Mouse (Mus musculus) embryonic facial prominence, embryonic 12.5 days (tissue): ENCODE results near the gene Abca1. TPM values are rescaled to one million over a fixed set of nuclear protein-coding genes. Genes with fewer than 3 reads are reported as not detected.

ENCODE experiments used
- ATAC-seq: fragments of 200-750 bp; cut with Nextera tagmentation; 2 replicates; pipeline ENCODE4 v1.8.0; 2017; ENCODE audit not compliant: insufficient number of reproducible peaks, insufficient read depth, low FRiP score, low TSS enrichment
- H3K27ac ChIP-seq: fragments of 300-500 bp; sonication (generic); 2 replicates; pipeline ENCODE4 v1.5.1; 2016; ENCODE audit warnings: mild to moderate bottlenecking
- H3K27me3 ChIP-seq: fragments of 300-500 bp; sonication (generic); 2 replicates; pipeline ENCODE4 v1.6.1; 2016; ENCODE audit warnings: mild to moderate bottlenecking, moderate library complexity
- H3K36me3 ChIP-seq: fragments of 300-500 bp; sonication (generic); 2 replicates; pipeline ENCODE4 v1.6.1; 2016; ENCODE audit warnings: mild to moderate bottlenecking
- H3K4me1 ChIP-seq: fragments of 300-500 bp; sonication (generic); 2 replicates; pipeline ENCODE4 v1.6.1; 2016
- H3K4me2 ChIP-seq: fragments of 300-500 bp; sonication (generic); replicated peaks from 2 replicates; pipeline ENCODE4 v1.6.1; 2016; ENCODE audit warnings: mild to moderate bottlenecking, moderate library complexity
- H3K4me3 ChIP-seq: fragments of 300-500 bp; sonication (generic); 2 replicates; pipeline ENCODE4 v1.5.1; 2016; ENCODE audit warnings: mild to moderate bottlenecking
- H3K9ac ChIP-seq: fragments of 300-500 bp; sonication (generic); 2 replicates; pipeline ENCODE4 v1.6.1; 2016; ENCODE audit warnings: mild to moderate bottlenecking, moderate library complexity
- H3K9me3 ChIP-seq: fragments of 300-500 bp; sonication (generic); 2 replicates; pipeline ENCODE4 v1.6.1; 2016; ENCODE audit warnings: mild to moderate bottlenecking, moderate library complexity
- WGBS: fragments of 180-500 bp; shearing (Covaris S2); methylation state at CpG from one replicate; pipeline ENCODE4 v1.1.7; 2016; 5-methylcytosine and 5-hydroxymethylcytosine counted together
- polyA plus RNA-seq: library from polyadenylated mRNA; unstranded; fragments of >200 nt; fragmentation: Nextera tagmentation; extraction: Ambion mirVana; gene quantifications from 2 replicates; pipeline ENCODE4 v1.2.1, GENCODE M21; 2016

The Abca1 gene
- polyA plus RNA-seq, 1 experiment from 2014 or later: 8.4 TPM

DNA sequence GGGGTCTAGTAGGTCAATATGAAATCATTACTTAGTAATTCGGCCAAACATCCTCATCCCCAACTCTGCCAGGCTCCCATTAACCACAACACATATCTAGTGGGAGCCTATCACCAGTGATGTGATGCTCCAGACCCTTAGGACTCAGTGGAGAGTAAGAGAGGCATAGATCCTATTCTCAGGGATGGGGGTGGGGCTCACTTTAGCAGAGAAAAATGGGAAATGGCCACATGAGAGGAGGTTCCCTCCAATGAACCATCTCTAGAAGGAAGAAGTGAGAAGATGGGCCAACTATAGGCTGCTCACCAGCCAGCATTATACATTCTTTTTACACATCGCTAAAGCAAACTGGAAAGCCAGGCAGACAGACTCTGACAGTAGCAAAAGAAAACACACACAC is 10.9 kb downstream of the Abca1 start:
- no peaks in the 10 kb centered on the region for H3K27me3 ChIP-seq
- ATAC-seq: no peak
- no peak overlapping the region for H3K9ac ChIP-seq
- H3K4me3 ChIP-seq: no peak overlapping the region
- H3K9me3 ChIP-seq: no peaks in the 10 kb centered on the region
- H3K27ac ChIP-seq: no peak overlapping the region
- no peak overlapping the region for H3K4me2 ChIP-seq
- H3K4me1 ChIP-seq: peaks cover 15% of the 10 kb centered on the region
- 83% methylated on average over 2 of the region's 2 CpGs for WGBS
- no peaks in the 10 kb centered on the region for H3K36me3 ChIP-seq

DNA sequence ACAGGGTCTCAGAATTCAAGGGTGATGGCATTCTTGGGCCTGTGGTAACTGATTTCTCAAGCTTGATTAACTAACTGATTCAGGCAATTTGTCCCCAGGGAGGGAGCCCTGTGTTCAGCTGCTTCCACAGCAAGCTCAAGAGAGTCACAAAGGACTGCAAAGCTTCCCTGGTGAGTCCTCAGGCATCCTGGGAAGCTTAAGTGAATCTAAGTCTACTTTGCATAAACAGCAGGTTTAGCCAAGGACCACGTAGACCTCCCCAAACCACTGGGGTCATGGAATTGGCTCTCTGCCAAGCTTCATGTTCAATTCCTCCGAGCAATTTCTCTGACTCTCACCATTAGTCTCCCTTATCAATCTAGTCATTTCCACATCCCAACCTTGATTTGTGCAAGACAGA is 12.2 kb downstream of the Abca1 start:
- no peak overlapping the region for H3K4me3 ChIP-seq
- H3K4me1 ChIP-seq: peaks cover 8% of the 10 kb centered on the region; the same call in 1 of the 2 replicates
- H3K27me3 ChIP-seq: no peaks in the 10 kb centered on the region
- H3K4me2 ChIP-seq: no peak overlapping the region
- 10% methylated on average over 2 of the region's 2 CpGs for WGBS
- no peaks in the 10 kb centered on the region for H3K36me3 ChIP-seq
- H3K9me3 ChIP-seq: no peaks in the 10 kb centered on the region
- ATAC-seq: no peak
- H3K9ac ChIP-seq: no peak overlapping the region
- no peak overlapping the region for H3K27ac ChIP-seq

DNA sequence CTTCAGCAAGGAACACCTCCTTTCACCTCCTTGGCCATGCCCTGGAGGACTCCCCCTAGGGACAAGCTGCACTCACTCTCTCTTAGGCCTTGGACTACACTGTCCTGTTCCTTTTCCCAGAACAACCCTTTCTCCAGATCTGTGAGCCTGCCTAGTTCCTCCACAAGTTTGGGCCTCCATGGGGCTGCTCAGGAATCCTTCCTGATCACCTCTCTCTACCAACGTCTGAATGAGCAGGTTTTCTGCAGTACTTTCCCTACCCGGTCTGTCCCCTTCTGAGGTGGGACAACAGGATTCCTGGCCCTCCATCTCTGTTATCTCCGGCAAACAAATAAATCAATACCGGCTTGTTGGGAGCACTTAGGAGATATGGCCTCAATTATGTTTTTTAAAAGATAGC is 12.6 kb downstream of the Abca1 start:
- Histone ChIP-seq H3K9me3 (no peaks in the 10 kb centered on the region), H3K4me1 (peaks cover 5% of the 10 kb centered on the region; the same call in 1 of the 2 replicates), H3K4me3 (no peak overlapping the region), H3K27ac (no peak overlapping the region), H3K36me3 (no peaks in the 10 kb centered on the region), H3K9ac (no peak overlapping the region), H3K4me2 (no peak overlapping the region), H3K27me3 (no peaks in the 10 kb centered on the region)
- 44% methylated on average over 4 of the region's 4 CpGs for WGBS
- ATAC-seq: no peak

DNA sequence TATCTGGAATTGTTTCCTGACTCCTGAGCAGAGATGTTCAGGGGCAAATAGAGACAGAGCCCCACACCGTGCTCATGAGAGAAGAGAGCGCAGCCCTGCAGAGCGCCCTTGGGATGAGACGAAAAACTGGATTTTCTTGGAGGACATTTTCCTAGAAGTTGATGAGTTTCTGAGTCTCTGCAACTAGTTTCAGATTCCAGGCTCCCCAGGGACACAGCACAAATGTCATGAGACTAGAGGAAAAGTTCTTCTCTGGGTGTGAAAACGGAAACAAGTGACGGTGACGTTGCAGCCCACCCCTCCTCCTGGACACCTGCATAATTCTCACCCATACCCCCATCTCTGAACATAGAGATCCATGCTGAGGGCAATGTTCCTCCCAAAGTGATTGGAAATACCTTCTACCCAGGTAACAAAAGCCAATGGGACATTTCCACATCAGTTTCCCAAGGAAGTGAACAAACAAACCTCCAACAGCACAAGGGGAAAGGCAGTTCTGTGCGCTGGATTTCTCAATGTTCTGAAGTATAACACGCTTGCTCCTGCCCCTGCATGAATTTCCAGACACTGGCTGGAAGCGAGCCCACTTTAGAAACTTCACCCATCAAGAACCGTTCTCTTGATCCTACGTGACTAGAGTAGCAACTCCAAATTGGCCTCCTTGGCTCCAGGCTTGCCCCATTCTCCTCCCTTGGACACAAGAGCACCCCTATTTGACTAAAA is 13.3 kb downstream of the Abca1 start:
- H3K27me3 ChIP-seq: no peaks in the 10 kb centered on the region

DNA sequence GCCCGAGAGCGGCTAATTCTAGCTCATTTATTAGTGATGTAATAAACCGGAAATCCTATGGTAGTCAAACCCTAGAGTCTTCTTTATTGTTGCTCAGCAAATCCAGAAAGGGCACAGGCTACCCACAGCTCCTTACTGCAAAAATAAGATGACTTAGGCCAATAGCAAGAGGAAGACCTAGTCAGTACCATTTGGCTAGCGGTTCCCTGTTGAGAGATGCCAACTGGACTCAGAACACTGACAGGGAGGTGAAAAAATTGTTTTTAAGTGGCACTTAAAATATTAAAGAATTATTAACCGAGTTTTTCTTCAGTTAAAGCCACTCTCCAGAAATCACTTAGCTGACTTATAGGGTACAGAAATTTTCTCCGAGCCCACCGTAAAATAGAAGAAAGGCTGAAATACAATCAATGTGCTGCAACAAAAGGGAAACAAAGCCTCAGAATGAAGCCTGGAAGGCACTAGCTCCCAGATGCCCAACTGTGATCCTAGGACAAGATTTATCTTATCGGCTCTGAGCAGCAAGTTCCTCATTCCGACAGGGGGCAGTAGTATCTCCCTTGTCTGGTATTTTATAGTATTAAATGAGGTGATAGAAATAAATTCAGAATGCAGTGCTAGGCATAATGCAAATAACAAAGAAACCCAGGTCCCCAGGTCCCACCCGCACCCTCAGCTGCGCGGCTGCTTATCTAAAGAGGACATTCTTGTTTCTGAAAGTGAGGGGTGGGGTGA is 14.1 kb downstream of the Abca1 start:
- no peak overlapping the region for H3K27ac ChIP-seq
- H3K36me3 ChIP-seq: no peaks in the 10 kb centered on the region; the same call in 1 of the 2 replicates
- ATAC-seq: no peak
- H3K4me2 ChIP-seq: no peak overlapping the region
- 86% methylated on average over 12 of the region's 12 CpGs for WGBS
- no peaks in the 10 kb centered on the region for H3K9me3 ChIP-seq
- H3K4me1 ChIP-seq: peaks cover 5% of the 10 kb centered on the region; the same call in 1 of the 2 replicates
- H3K9ac ChIP-seq: no peak overlapping the region
- no peak overlapping the region for H3K4me3 ChIP-seq
- no peaks in the 10 kb centered on the region for H3K27me3 ChIP-seq

More for the DNA sequence above, 13.3 kb downstream of the Abca1 start:
- peaks cover 5% of the 10 kb centered on the region; the same call in 1 of the 2 replicates for H3K4me1 ChIP-seq
- H3K9me3 ChIP-seq: no peaks in the 10 kb centered on the region
- no peak overlapping the region for H3K4me2 ChIP-seq
- no peak overlapping the region for H3K4me3 ChIP-seq
- no peak for ATAC-seq
- no peak overlapping the region for H3K9ac ChIP-seq
- 94% methylated on average over 12 of the region's 12 CpGs for WGBS
- no peak overlapping the region for H3K27ac ChIP-seq
- no peaks in the 10 kb centered on the region for H3K36me3 ChIP-seq

DNA sequence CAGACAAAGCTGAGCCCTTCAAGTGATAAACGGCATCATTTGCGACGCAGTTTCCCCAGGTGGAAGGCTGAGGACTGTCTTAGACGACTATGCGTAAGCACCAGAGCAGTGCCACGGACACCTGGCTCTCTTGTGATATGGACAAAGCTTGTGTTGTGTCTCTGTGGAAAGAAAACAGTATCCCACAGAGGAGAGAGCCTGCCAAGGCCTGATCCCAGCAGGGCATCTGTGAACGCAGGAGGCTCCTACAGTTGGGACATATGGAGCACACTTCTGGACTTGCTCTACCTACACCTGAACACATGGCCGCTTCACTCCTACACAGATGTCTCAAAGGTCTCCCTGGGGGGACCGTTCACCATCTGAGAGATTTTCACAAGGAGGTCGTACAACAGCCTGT is 15.1 kb downstream of the Abca1 start:
- no peaks in the 10 kb centered on the region for H3K27me3 ChIP-seq
- peaks cover 5% of the 10 kb centered on the region; the same call in 1 of the 2 replicates for H3K4me1 ChIP-seq
- no peaks in the 10 kb centered on the region; the same call in 1 of the 2 replicates for H3K36me3 ChIP-seq
- H3K9me3 ChIP-seq: no peaks in the 10 kb centered on the region
- no peak overlapping the region for H3K27ac ChIP-seq
- H3K9ac ChIP-seq: no peak overlapping the region
- H3K4me2 ChIP-seq: no peak overlapping the region
- 75% methylated on average over 10 of the region's 10 CpGs for WGBS
- no peak for ATAC-seq
- no peak overlapping the region for H3K4me3 ChIP-seq

DNA sequence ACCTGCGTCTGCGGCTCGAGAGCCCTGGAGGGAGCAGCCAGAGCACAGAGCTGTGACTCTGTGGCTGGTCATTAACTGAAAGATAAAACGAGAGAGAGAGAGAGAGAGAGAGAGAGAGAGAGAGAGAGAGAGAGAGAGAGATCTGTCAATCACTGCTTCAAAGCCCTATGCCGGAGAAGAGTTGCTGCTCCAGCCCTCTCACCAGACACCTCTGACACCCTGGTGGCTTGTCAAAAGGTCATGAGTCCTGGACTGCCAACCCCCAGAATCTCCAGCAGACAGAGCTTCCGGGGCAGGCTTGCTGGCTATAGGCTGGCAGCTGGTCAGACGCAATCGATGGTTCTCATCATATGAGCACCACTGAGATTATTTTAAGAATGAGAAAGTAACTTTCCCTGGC is 15.7 kb downstream of the Abca1 start:
- H3K4me1 ChIP-seq: peaks cover 5% of the 10 kb centered on the region; the same call in 1 of the 2 replicates
- H3K4me2 ChIP-seq: no peak overlapping the region
- no peak for ATAC-seq
- no peak overlapping the region for H3K4me3 ChIP-seq
- no peaks in the 10 kb centered on the region; the same call in 1 of the 2 replicates for H3K36me3 ChIP-seq
- H3K9me3 ChIP-seq: no peaks in the 10 kb centered on the region
- H3K9ac ChIP-seq: no peak overlapping the region
- whole genome bisulfite sequencing: 77% methylated on average over 7 of the region's 8 CpGs
- no peaks in the 10 kb centered on the region for H3K27me3 ChIP-seq
- H3K27ac ChIP-seq: no peak overlapping the region

DNA sequence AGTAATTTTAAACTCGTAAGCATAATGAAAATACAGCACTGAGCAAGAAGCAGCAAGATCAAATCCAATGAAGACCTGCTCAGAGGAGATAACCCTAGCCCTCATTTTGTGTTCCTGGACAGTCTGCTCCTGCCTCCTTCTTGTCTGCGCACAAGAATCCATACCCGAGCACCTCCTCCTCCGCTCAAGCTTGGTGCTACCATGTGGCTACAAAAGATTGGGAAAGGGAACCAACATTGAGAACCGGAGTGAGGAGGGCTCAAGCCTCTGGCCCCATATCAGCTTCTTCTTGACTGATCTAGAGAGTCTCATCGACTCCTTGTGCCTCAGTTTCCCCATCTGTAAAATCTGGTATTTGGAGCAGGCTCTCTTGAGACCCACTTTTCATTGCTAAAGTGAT is 19.0 kb downstream of the Abca1 start:
- Histone ChIP-seq H3K36me3 (no peaks in the 10 kb centered on the region; the same call in 1 of the 2 replicates), H3K9me3 (no peaks in the 10 kb centered on the region), H3K27me3 (no peaks in the 10 kb centered on the region), H3K4me1 (no peaks in the 10 kb centered on the region), H3K4me2 (no peak overlapping the region), H3K9ac (no peak overlapping the region), H3K4me3 (no peak overlapping the region), H3K27ac (no peak overlapping the region)
- 91% methylated on average over 6 of the region's 6 CpGs for WGBS
- no peak for ATAC-seq

DNA sequence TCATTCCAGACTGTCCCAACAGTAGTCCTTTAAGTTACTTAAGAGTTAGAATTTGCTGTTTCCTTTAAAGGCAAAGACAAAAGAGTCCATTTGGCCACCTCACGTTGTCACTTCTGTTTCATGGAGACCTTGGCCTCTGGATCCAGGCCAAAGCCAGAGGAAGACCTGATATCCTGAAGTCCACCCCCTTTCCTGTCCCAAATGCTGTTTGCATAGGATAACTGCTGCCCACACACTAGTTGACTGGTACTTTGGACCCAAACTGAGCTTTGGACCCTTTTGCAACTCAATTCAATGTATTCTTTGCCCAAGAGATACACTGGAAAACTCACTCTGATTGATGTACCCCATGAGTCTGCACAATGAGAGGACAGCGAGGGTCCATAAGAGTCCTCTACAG is 20.2 kb downstream of the Abca1 start:
- Histone ChIP-seq H3K36me3 (no peaks in the 10 kb centered on the region; the same call in 1 of the 2 replicates), H3K27ac (no peak overlapping the region), H3K4me1 (no peaks in the 10 kb centered on the region), H3K4me2 (no peak overlapping the region), H3K27me3 (no peaks in the 10 kb centered on the region), H3K9ac (no peak overlapping the region), H3K9me3 (no peaks in the 10 kb centered on the region), H3K4me3 (no peak overlapping the region)
- 83% methylated on average over 2 of the region's 2 CpGs for WGBS
- no peak for ATAC-seq

DNA sequence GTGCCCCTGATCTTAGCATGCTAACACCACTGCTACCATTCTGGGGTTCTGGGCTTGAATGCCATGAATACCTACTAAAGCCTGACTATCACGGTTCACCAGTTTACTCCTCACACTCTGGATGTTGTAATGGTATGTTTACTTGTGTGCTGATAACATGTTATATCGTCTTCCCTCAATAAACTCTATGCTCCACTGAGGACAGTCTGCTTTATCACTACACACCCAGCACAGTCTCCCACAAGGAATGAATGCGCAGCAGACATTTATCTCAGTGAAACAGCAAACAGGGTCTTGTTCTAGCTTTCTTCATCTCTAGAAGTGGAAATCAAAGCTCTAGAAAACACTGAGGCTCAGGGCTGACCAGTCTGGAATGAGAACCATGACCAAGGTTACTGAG is 20.7 kb downstream of the Abca1 start:
- Histone ChIP-seq H3K4me1 (no peaks in the 10 kb centered on the region), H3K27ac (no peak overlapping the region), H3K4me3 (no peak overlapping the region), H3K9ac (no peak overlapping the region), H3K36me3 (no peaks in the 10 kb centered on the region; the same call in 1 of the 2 replicates), H3K4me2 (no peak overlapping the region), H3K9me3 (no peaks in the 10 kb centered on the region), H3K27me3 (no peaks in the 10 kb centered on the region)
- ATAC-seq: no peak
- WGBS: 91% methylated on average over 3 of the region's 3 CpGs

DNA sequence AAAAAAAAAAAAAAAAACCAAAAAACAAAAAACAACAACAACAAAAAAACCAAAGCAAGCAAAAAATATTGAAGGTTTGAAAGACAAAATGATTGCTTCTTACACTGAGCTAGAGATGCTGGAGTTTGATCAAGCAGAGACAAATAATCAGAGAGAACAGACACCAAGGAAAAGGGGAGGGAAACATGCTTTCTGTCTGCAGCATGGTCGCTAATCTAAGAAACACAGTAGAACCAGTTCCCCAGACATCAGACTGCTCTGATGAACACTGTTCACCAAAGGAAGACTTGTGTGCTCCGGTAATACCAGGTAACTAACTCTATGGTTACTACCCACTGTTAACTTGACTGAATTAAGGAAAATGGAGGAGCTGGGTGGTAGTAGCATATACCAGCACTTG is 22.6 kb downstream of the Abca1 start:
- H3K4me3 ChIP-seq: no peak overlapping the region
- no peaks in the 10 kb centered on the region for H3K27me3 ChIP-seq
- no peak for ATAC-seq
- H3K27ac ChIP-seq: no peak overlapping the region
- WGBS: 84% methylated on average over 2 of the region's 2 CpGs
- H3K4me2 ChIP-seq: no peak overlapping the region
- H3K9me3 ChIP-seq: no peaks in the 10 kb centered on the region
- H3K4me1 ChIP-seq: no peaks in the 10 kb centered on the region
- H3K9ac ChIP-seq: no peak overlapping the region
- peaks cover 5% of the 10 kb centered on the region; the same call in 1 of the 2 replicates for H3K36me3 ChIP-seq

DNA sequence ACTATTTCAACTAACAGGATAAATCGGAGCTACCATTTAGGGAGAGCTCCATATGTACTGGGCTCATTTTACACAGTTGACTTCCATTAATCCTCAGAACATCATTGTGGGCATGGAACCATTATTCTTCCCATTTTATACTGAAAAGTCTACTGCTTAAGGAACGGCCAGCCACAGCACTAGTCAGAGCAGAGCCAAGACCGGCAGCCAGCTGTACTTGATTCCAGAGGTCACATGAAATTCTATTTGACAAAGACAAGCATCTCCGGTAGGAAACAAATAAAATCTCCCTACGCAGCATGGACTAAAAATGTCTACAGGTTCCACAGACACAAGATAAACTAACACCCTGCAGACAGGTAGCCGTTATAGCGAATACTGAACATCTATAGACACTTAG is 24.9 kb downstream of the Abca1 start:
- ATAC-seq: no peak
- Histone ChIP-seq H3K9me3 (no peaks in the 10 kb centered on the region), H3K4me3 (no peak overlapping the region), H3K36me3 (peaks cover 27% of the 10 kb centered on the region), H3K9ac (no peak overlapping the region), H3K4me2 (no peak overlapping the region), H3K27ac (no peak overlapping the region), H3K4me1 (no peaks in the 10 kb centered on the region), H3K27me3 (no peaks in the 10 kb centered on the region)
- 85% methylated on average over 7 of the region's 7 CpGs for WGBS
